8 mouse cellular contexts compared by ENCODE assay signal in genomic region chr10:70788814-70789452, GRCm38 (mm10).
DNase-seq lines count a peak whose midpoint lies in the region.

No protein-coding gene starts in this region.

- DNase-seq in left cerebral cortex, postnatal 14 days (ENCODE audit: low spot score in 2 of 2): peak; percentile 40 to 44
- DNase-seq in left cerebral cortex, adult 11 months (ENCODE audit: low spot score): no peak
- DNase-seq in embryo, embryonic 11 days: peak; percentile 68
- DNase-seq in kidney, postnatal 36 days: peak; percentile 12 to 31
- peak; percentile 26 for DNase-seq in right cerebral cortex, postnatal 14 days
- DNase-seq in yolk sac, embryonic 10.5 days (ENCODE audit: low spot score): no peak
- DNase-seq in ovary, postnatal 10 days (ENCODE audit: low spot score): no peak
- DNase-seq in ovary, adult 18-20 months (ENCODE audit: low spot score): no peak

- intact Hi-C loops in left cerebral cortex, postnatal 14 days (cut with DNase I): no loop called here

Comparison
In these comparisons a context has a peak if more than half of its experiments do, and no peak if none do; other contexts are left out.
1. DNase-seq: peak in left cerebral cortex, postnatal 14 days (2 of 2), embryo, embryonic 11 days (single experiment), kidney, postnatal 36 days (2 of 2) and right cerebral cortex, postnatal 14 days (single experiment); none in left cerebral cortex, adult 11 months (single experiment), yolk sac, embryonic 10.5 days (single experiment), ovary, postnatal 10 days (single experiment) and ovary, adult 18-20 months (single experiment).